Mouse (Mus musculus) left cerebral cortex, postnatal 25 days (tissue): Measurements from ENCODE around the gene Il34. TPM values are rescaled to one million over a fixed set of nuclear protein-coding genes. Genes with fewer than 3 reads are reported as not detected.
A peak's percentile ranks its signal among the peaks of the same experiment; 100 is the strongest.

Experiments used
- DNase-seq, 2 experiments: peaks; one replicate each; pipeline ENCODE4 v3.0.0; 2022; ENCODE audit warnings: low spot score in 2 of 2, mixed read lengths in 1 of 2
- intact Hi-C: fragments of 180-260 bp; cut with DNase I; formaldehyde crosslinking; loops from one replicate; pipeline ENCODE4 v1.15.1; 2025
- total RNA-seq, 2 experiments: library from RNA; stranded (reverse); gene quantifications; 2 replicates each; pipeline ENCODE4 v1.2.3; 2021

The Il34 gene
- total RNA-seq, 2 experiments from 2014 or later, result 110 to 121 TPM

- intact Hi-C loops, result no loop called here
- no peak for DNase-seq
These were observed 6.8 kb upstream of the Il34 start for GRCm38 (mm10) chr8:110812349-110813080.

- intact Hi-C loops, result no loop called here
- DNase-seq, result no peak
These were observed 6.1 kb upstream of the Il34 start for GRCm38 (mm10) chr8:110811793-110812192.

GRCm38 (mm10) chr8:110811116-110811515 is 5.4 kb upstream of the Il34 start:
- intact Hi-C loops, result no loop called here
- DNase-seq, result no peak

- no peak for DNase-seq
- intact Hi-C loops, result no loop called here
These were observed 4.8 kb upstream of the Il34 start for GRCm38 (mm10) chr8:110810481-110811065.

- no peak for DNase-seq
These were observed 4.1 kb upstream of the Il34 start for GRCm38 (mm10) chr8:110809831-110810230.

GRCm38 (mm10) chr8:110808495-110809472 is 3.1 kb upstream of the Il34 start:
- DNase-seq, result peak; percentile 28 to 70
- intact Hi-C loops, result loop anchor here (5.0 kb wide), 1 partner anchor 56 kb away; no protein-coding TSS in a partner anchor

More at GRCm38 (mm10) chr8:110809831-110810230, 4.1 kb upstream of the Il34 start:
- intact Hi-C loops, result loop anchor here (5.0 kb wide), 1 partner anchor 58 kb away; no protein-coding TSS in a partner anchor

- DNase-seq, result no peak
- intact Hi-C loops, result loop anchor here (5.0 kb wide), 1 partner anchor 54 kb away; no protein-coding TSS in a partner anchor
These were observed 422 bp upstream of the Il34 start for GRCm38 (mm10) chr8:110806146-110806545.

GRCm38 (mm10) chr8:110804825-110805514 is 754 bp downstream of the Il34 start:
- intact Hi-C loops, result loop anchor here (5.0 kb wide), 1 partner anchor 53 kb away; no protein-coding TSS in a partner anchor
- DNase-seq, result no peak

GRCm38 (mm10) chr8:110803856-110804255 is 1.9 kb downstream of the Il34 start:
- no peak for DNase-seq
- intact Hi-C loops, result no loop called here

- DNase-seq, result no peak
- intact Hi-C loops, result no loop called here
These were observed 2.7 kb downstream of the Il34 start for GRCm38 (mm10) chr8:110802988-110803387.

- no peak for DNase-seq
- intact Hi-C loops, result no loop called here
These were observed 8.6 kb downstream of the Il34 start for GRCm38 (mm10) chr8:110797086-110797485.

- no peak for DNase-seq
- intact Hi-C loops, result no loop called here
These were observed 11.3 kb downstream of the Il34 start for GRCm38 (mm10) chr8:110794363-110794965.

GRCm38 (mm10) chr8:110793936-110794335 is 11.8 kb downstream of the Il34 start:
- no peak for DNase-seq
- intact Hi-C loops, result no loop called here

- DNase-seq, result peak in 1 of 2 experiments; percentile 40
- intact Hi-C loops, result no loop called here
These were observed 12.2 kb downstream of the Il34 start for GRCm38 (mm10) chr8:110793511-110793910.

- peak in 1 of 2 experiments; percentile 53 for DNase-seq
- intact Hi-C loops, result no loop called here
These were observed 13.0 kb downstream of the Il34 start for GRCm38 (mm10) chr8:110792574-110793200.

- intact Hi-C loops, result no loop called here
- no peak for DNase-seq
These were observed 14.6 kb downstream of the Il34 start for GRCm38 (mm10) chr8:110791164-110791563.

GRCm38 (mm10) chr8:110790270-110790669 is 15.5 kb downstream of the Il34 start:
- no peak for DNase-seq
- intact Hi-C loops, result no loop called here

GRCm38 (mm10) chr8:110789571-110789970 is 16.2 kb downstream of the Il34 start:
- DNase-seq, result no peak
- intact Hi-C loops, result no loop called here
